Mouse (Mus musculus) hindbrain, embryonic 15.5 days (tissue): Measurements from ENCODE around the gene Haus2. TPM values are rescaled to one million over a fixed set of nuclear protein-coding genes. Genes with fewer than 3 reads are reported as not detected.
A peak's percentile ranks its signal among the peaks of the same experiment; 100 is the strongest.

Source experiments
- ATAC-seq: fragments of 200-750 bp; cut with Nextera tagmentation; 2 replicates; pipeline ENCODE4 v1.8.0; 2017; ENCODE audit warnings: low read depth, moderate number of reproducible peaks, moderate TSS enrichment; ENCODE audit not compliant: low FRiP score
- H3K27ac ChIP-seq: fragments of 300-500 bp; sonication (generic); replicated peaks from 2 replicates; pipeline ENCODE4 v1.5.1; 2015; ENCODE audit warnings: mild to moderate bottlenecking, inconsistent platforms
- H3K27me3 ChIP-seq: fragments of 300-500 bp; sonication (generic); 2 replicates; pipeline ENCODE4 v1.6.1; 2015; ENCODE audit warnings: control low read depth, inconsistent platforms
- H3K36me3 ChIP-seq: fragments of 300-500 bp; sonication (generic); 2 replicates; pipeline ENCODE4 v1.6.1; 2015; ENCODE audit warnings: control low read depth, inconsistent platforms
- H3K4me1 ChIP-seq: fragments of 300-500 bp; sonication (generic); replicated peaks from 2 replicates; pipeline ENCODE4 v1.6.1; 2015; ENCODE audit warnings: control low read depth, inconsistent platforms
- H3K4me2 ChIP-seq: fragments of 300-500 bp; sonication (generic); 2 replicates; pipeline ENCODE4 v1.6.1; 2015; ENCODE audit warnings: moderate library complexity, mild to moderate bottlenecking, inconsistent platforms
- H3K4me3 ChIP-seq: fragments of 300-500 bp; sonication (generic); 2 replicates; pipeline ENCODE4 v1.5.1; 2015; ENCODE audit warnings: mild to moderate bottlenecking, inconsistent platforms
- H3K9ac ChIP-seq: fragments of 300-500 bp; sonication (generic); 2 replicates; pipeline ENCODE4 v1.6.1; 2015; ENCODE audit warnings: inconsistent platforms
- H3K9me3 ChIP-seq: fragments of 300-500 bp; sonication (generic); 2 replicates; pipeline ENCODE4 v1.6.1; 2016; ENCODE audit warnings: control low read depth, inconsistent platforms
- WGBS: fragments of 180-500 bp; shearing (Covaris S2); methylation state at CpG from one replicate; pipeline ENCODE4 v1.1.7; 2015; 5-methylcytosine and 5-hydroxymethylcytosine counted together
- polyA plus RNA-seq: library from polyadenylated mRNA; unstranded; fragments of >200 nt; fragmentation: Nextera tagmentation; extraction: Ambion mirVana; gene quantifications from 2 replicates; pipeline ENCODE4 v1.2.1, GENCODE M21; 2015

Haus2 gene
- polyA plus RNA-seq, 1 experiment from 2014 or later: 25.4 TPM

- 93% methylated on average over 2 of the region's 2 CpGs for WGBS
- no peak overlapping the region for H3K4me2 ChIP-seq
- no peak for ATAC-seq
- H3K4me1 ChIP-seq: no peaks in the 10 kb centered on the region
- no peaks in the 10 kb centered on the region for H3K27me3 ChIP-seq
- no peak overlapping the region for H3K4me3 ChIP-seq
- H3K27ac ChIP-seq: no peak overlapping the region
- H3K9ac ChIP-seq: no peak overlapping the region
- peaks cover 2% of the 10 kb centered on the region; the same call in 1 of the 2 replicates for H3K36me3 ChIP-seq
- H3K9me3 ChIP-seq: no peaks in the 10 kb centered on the region
These were observed 33.2 kb upstream of the Haus2 start for GRCm38 (mm10) chr2:120575978-120576377.

- WGBS: 89% methylated on average over 4 of the region's 4 CpGs
- Histone ChIP-seq H3K9ac (no peak overlapping the region), H3K4me1 (no peaks in the 10 kb centered on the region), H3K27ac (no peak overlapping the region), H3K4me2 (no peak overlapping the region), H3K4me3 (no peak overlapping the region), H3K36me3 (peaks cover 2% of the 10 kb centered on the region; the same call in 1 of the 2 replicates), H3K27me3 (no peaks in the 10 kb centered on the region), H3K9me3 (no peaks in the 10 kb centered on the region)
- ATAC-seq: no peak
These were observed 31.4 kb upstream of the Haus2 start for GRCm38 (mm10) chr2:120577799-120578198.

DNA sequence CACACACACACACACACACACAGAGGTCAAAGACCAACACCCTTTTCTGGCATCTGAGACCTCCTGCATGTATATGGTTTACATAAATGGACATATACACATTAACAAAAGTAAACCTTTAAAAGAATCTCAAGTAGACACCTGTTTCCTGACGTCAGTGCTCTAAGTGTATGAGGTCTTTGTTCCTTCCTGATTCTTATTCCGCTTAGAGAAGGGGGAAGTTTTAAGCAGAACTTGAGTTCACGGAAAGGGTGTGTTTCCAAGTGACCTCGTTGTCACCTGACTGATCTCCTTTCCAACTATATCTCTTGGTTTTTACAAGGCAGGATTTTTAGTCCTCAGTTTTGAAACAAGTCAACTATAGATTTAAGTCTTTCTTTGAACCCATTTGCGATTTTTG is 30.9 kb upstream of the Haus2 start:
- H3K36me3 ChIP-seq: peaks cover 2% of the 10 kb centered on the region; the same call in 1 of the 2 replicates
- no peaks in the 10 kb centered on the region for H3K4me1 ChIP-seq
- no peak overlapping the region for H3K4me2 ChIP-seq
- H3K9ac ChIP-seq: no peak overlapping the region
- no peak for ATAC-seq
- H3K4me3 ChIP-seq: no peak overlapping the region
- WGBS: 88% methylated on average over 5 of the region's 5 CpGs
- H3K9me3 ChIP-seq: no peaks in the 10 kb centered on the region
- H3K27me3 ChIP-seq: no peaks in the 10 kb centered on the region
- no peak overlapping the region for H3K27ac ChIP-seq

DNA sequence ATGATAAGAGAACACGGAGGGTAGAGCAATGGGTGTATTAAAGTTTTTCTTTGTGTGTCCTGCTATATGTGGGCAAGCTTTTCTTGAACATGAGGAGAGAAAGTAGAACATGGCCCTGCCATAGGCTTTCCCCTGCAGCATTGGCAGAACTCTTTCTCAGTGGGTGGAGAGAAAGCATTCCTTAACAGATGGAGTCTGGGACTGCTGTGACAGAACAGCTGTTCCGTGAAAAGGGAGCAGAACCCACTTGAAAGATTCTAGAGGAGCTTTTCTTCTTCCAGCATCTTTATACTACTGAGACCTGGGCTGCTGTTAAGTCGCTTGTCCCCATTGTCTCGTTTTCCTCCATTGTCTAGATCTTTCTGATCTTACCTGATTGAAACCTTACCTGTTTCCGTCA is 19.4 kb upstream of the Haus2 start:
- 85% methylated on average over 5 of the region's 5 CpGs for WGBS
- peaks cover 31% of the 10 kb centered on the region for H3K36me3 ChIP-seq

DNA sequence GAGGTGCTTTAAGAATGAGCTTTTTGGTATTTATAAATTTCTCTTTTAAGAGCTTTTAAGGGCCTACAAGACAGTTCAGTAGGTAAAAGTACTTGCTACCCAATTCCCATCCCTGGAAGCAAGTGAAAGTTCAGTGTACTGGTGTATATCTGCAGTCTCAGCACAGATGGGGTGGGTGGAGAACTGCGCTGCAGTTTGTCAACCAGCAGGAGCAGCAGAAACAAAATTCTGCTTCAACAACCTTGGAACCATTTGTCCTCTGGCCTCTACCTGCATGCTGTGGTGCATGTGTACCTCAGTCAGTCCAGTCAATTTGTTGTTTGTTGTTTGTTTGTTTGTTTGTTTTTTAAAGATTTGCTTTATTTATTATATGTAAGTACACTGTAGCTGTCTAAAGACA is 17.0 kb upstream of the Haus2 start:
- H3K4me3 ChIP-seq: no peak overlapping the region
- H3K4me2 ChIP-seq: no peak overlapping the region
- no peak overlapping the region for H3K27ac ChIP-seq
- ATAC-seq: no peak
- H3K4me1 ChIP-seq: no peaks in the 10 kb centered on the region
- H3K9me3 ChIP-seq: no peaks in the 10 kb centered on the region
- peaks cover 28% of the 10 kb centered on the region for H3K36me3 ChIP-seq
- no peak overlapping the region for H3K9ac ChIP-seq
- 90% methylated on average over 1 of the region's 1 CpGs for WGBS
- H3K27me3 ChIP-seq: no peaks in the 10 kb centered on the region

More for the DNA sequence above, 19.4 kb upstream of the Haus2 start:
- Histone ChIP-seq H3K9ac (no peak overlapping the region), H3K4me1 (no peaks in the 10 kb centered on the region), H3K9me3 (no peaks in the 10 kb centered on the region), H3K4me3 (no peak overlapping the region), H3K27me3 (no peaks in the 10 kb centered on the region), H3K4me2 (no peak overlapping the region), H3K27ac (no peak overlapping the region)
- no peak for ATAC-seq

DNA sequence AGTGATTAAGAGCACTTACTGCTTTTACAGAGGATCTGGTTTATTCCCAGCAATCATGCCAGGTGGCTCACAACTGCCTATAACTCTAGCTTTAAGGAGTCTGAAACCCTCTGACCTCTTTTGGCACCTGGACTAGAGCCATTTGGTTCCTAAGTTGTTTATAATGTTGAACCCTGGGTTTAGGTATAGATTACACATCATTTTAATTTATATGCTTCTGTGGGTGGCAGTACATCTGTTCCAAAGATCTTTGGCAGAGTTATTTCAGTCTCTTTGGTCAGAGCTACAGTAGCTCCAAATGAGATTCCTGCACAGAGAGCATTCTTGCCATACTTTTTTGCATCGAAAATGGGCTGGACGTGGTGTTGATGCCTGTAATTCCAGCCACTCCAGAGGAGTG is 11.4 kb upstream of the Haus2 start:
- no peaks in the 10 kb centered on the region for H3K9me3 ChIP-seq
- no peak for ATAC-seq
- H3K4me3 ChIP-seq: no peak overlapping the region
- H3K4me2 ChIP-seq: no peak overlapping the region
- no peak overlapping the region for H3K27ac ChIP-seq
- H3K36me3 ChIP-seq: peaks cover 54% of the 10 kb centered on the region
- WGBS: 93% methylated on average over 2 of the region's 2 CpGs
- no peaks in the 10 kb centered on the region for H3K4me1 ChIP-seq
- no peaks in the 10 kb centered on the region for H3K27me3 ChIP-seq
- H3K9ac ChIP-seq: no peak overlapping the region

- H3K4me1 ChIP-seq: no peaks in the 10 kb centered on the region
- H3K4me2 ChIP-seq: no peak overlapping the region
- H3K4me3 ChIP-seq: no peak overlapping the region
- 90% methylated on average over 4 of the region's 4 CpGs for WGBS
- H3K36me3 ChIP-seq: peaks cover 61% of the 10 kb centered on the region
- no peak overlapping the region for H3K9ac ChIP-seq
- H3K27me3 ChIP-seq: no peaks in the 10 kb centered on the region
- ATAC-seq: no peak
- no peak overlapping the region for H3K27ac ChIP-seq
- no peaks in the 10 kb centered on the region for H3K9me3 ChIP-seq
These were observed 9.7 kb upstream of the Haus2 start for GRCm38 (mm10) chr2:120599506-120599905.

GRCm38 (mm10) chr2:120606021-120606690 is 3.0 kb upstream of the Haus2 start:
- H3K9ac ChIP-seq: no peak overlapping the region
- no peak overlapping the region for H3K27ac ChIP-seq
- no peak overlapping the region for H3K4me3 ChIP-seq
- H3K4me1 ChIP-seq: peaks cover 24% of the 10 kb centered on the region
- H3K27me3 ChIP-seq: no peaks in the 10 kb centered on the region
- H3K4me2 ChIP-seq: no peak overlapping the region
- no peak for ATAC-seq
- H3K36me3 ChIP-seq: peaks cover 23% of the 10 kb centered on the region
- H3K9me3 ChIP-seq: no peaks in the 10 kb centered on the region
- WGBS: 85% methylated on average over 6 of the region's 6 CpGs

GRCm38 (mm10) chr2:120616279-120617163 is 7.3 kb downstream of the Haus2 start:
- no peak overlapping the region for H3K4me3 ChIP-seq
- no peaks in the 10 kb centered on the region for H3K9me3 ChIP-seq
- no peaks in the 10 kb centered on the region for H3K27me3 ChIP-seq
- H3K4me1 ChIP-seq: no peaks in the 10 kb centered on the region
- H3K36me3 ChIP-seq: peaks cover 44% of the 10 kb centered on the region
- H3K9ac ChIP-seq: no peak overlapping the region
- no peak overlapping the region for H3K4me2 ChIP-seq
- ATAC-seq: no peak
- WGBS: 89% methylated on average over 5 of the region's 5 CpGs
- H3K27ac ChIP-seq: no peak overlapping the region

GRCm38 (mm10) chr2:120619538-120619937 is 10.4 kb downstream of the Haus2 start:
- Histone ChIP-seq H3K27me3 (no peaks in the 10 kb centered on the region), H3K4me3 (no peak overlapping the region), H3K4me1 (no peaks in the 10 kb centered on the region), H3K9ac (no peak overlapping the region), H3K4me2 (no peak overlapping the region), H3K36me3 (peaks cover 37% of the 10 kb centered on the region), H3K9me3 (no peaks in the 10 kb centered on the region), H3K27ac (no peak overlapping the region)
- 92% methylated on average over 1 of the region's 1 CpGs for WGBS
- ATAC-seq: no peak

DNA sequence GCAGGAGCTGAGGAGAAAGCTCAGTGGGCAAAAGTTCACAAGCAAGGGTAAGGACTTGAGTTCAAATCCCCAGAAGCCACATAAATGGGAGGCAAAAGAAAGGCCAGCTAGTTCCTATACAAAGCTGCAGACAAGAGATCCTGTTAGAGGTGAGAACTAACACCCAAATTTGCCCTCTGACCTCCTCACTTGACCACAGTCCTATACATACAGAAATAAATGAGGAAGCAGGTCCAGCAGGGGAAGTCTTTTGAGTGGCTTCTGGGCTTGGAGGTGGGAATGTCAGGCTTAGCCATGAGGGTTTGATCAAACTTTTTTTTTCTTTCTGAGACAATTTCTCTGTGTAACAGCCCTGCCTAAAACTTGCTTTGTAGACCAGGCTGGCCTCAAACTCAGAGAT is 13.7 kb downstream of the Haus2 start:
- ATAC-seq: no peak
- Histone ChIP-seq H3K27ac (no peak overlapping the region), H3K4me1 (no peaks in the 10 kb centered on the region), H3K9me3 (no peaks in the 10 kb centered on the region), H3K27me3 (no peaks in the 10 kb centered on the region), H3K4me2 (no peak overlapping the region), H3K9ac (no peak overlapping the region), H3K36me3 (peaks cover 19% of the 10 kb centered on the region), H3K4me3 (no peak overlapping the region)

GRCm38 (mm10) chr2:120628076-120628865 is 19.1 kb downstream of the Haus2 start:
- no peaks in the 10 kb centered on the region for H3K9me3 ChIP-seq
- peak overlapping the region; percentile 72 for H3K27ac ChIP-seq
- peaks cover 9% of the 10 kb centered on the region for H3K4me1 ChIP-seq
- H3K27me3 ChIP-seq: no peaks in the 10 kb centered on the region
- peaks cover 6% of the 10 kb centered on the region; the same call in 1 of the 2 replicates for H3K36me3 ChIP-seq
- 29% methylated on average over 10 of the region's 10 CpGs for WGBS
- peak overlapping the region; percentile 58 for H3K4me3 ChIP-seq
- 0 out of 2 replicates have a peak overlapping the region, but pooled peaks have one; percentile 33 for H3K9ac ChIP-seq
- peak overlapping the region; percentile 76 for H3K4me2 ChIP-seq
- ATAC-seq: peak; percentile 54
